ENCODE assay signal across 18 mouse cellular contexts in genomic region chr14:75992371-75992770, GRCm38 (mm10). TPM values are rescaled to one million over a fixed set of nuclear protein-coding genes. Genes with fewer than 3 reads are reported as not detected.
DNase-seq lines count a peak whose midpoint lies in the region; TF ChIP-seq lines count a peak whose summit lies in the region.
"Had no signal": no experiment of that assay in that cellular context is flagged by ENCODE, and none has a peak within 500 bp of the region (broad histone marks: within the 10 kb centered on the region; RNA-seq: fewer than 3 reads in every experiment).

No protein-coding gene starts in this region.

- no peak for TF ChIP-seq CTCF in layer of hippocampus, adult 2 months (conservative IDR thresholded peaks at IDR 0.05)

- H3K4me3 ChIP-seq in layer of hippocampus, adult 2 months, result no peak overlapping the region
- H3K4me3 ChIP-seq: embryonic facial prominence, embryonic 10.5 days; embryonic facial prominence, embryonic 12.5 days; forebrain, embryonic 13.5 days; forebrain, embryonic 15.5 days had no signal

- H3K27ac ChIP-seq in layer of hippocampus, adult 2 months, result peak overlapping the region; percentile 61; the same call in 1 of the 2 replicates
- H3K27ac ChIP-seq: embryonic facial prominence, embryonic 10.5 days; embryonic facial prominence, embryonic 12.5 days; forebrain, embryonic 13.5 days; forebrain, embryonic 15.5 days had no signal

- DNase-seq in layer of hippocampus, adult 2 months (ENCODE audit: low spot score in 2 of 2), result no peak
- no peak for DNase-seq in layer of hippocampus, postnatal 14 days (ENCODE audit: low spot score in 2 of 2)
- DNase-seq in 416B (ENCODE audit: low read depth), result peak; percentile 42
- no peak for DNase-seq in thymus, postnatal 10 days (ENCODE audit: low spot score in 2 of 2)
- no peak for DNase-seq in left cerebral cortex, adult 11 months (ENCODE audit: low spot score)
- DNase-seq: adrenal gland, postnatal 10 days; adrenal gland, postnatal 36 days; cerebellum, adult 11-12 months; cerebellum, adult 2 months; cerebellum, adult 9-10 months; cerebellum, postnatal 10 days; cerebellum, postnatal 25 days; forebrain, postnatal 0 days had no signal

RNA-seq across cellular contexts. Expression of gene Gtf2f2, which starts 18.3 kb away (rescaled TPM):
- total RNA-seq in layer of hippocampus, adult 2 months (2021), result 10 to 100 TPM; 19.3 to 22.8 TPM
- total RNA-seq in layer of hippocampus, postnatal 14 days (2021), result 10 to 100 TPM; 21.1 to 22.5 TPM

RNA-seq across cellular contexts. Expression of gene Kctd4, which starts 37.6 kb away (rescaled TPM):
- 10 to 100 TPM; 60.6 to 63.3 TPM for total RNA-seq in layer of hippocampus, adult 2 months (2021)
- total RNA-seq in layer of hippocampus, postnatal 14 days (2021), result 10 to 100 TPM; 39.6 to 40.3 TPM
- total RNA-seq: adrenal gland, adult 18-20 months; adrenal gland, postnatal 10 days; adrenal gland, postnatal 36 days had no signal
